In genomic region chr8:71670621-71671548, GRCm38 (mm10) we compare ENCODE assay signal across 8 mouse cellular contexts. TPM values are rescaled to one million over a fixed set of nuclear protein-coding genes. Genes with fewer than 3 reads are reported as not detected.
DNase-seq lines count a peak whose midpoint lies in the region; ATAC-seq and TF ChIP-seq lines count a peak whose summit lies in the region.

No protein-coding gene starts in this region.

- ATAC-seq in heart, embryonic 12.5 days (ENCODE audit: insufficient number of reproducible peaks, low FRiP score), result peak; percentile 16; the same call in 1 of the 2 replicates
- peak; percentile 63 for ATAC-seq in forebrain, embryonic 11.5 days (replicated peaks; ENCODE audit: low FRiP score)
- peak; percentile 33 for ATAC-seq in intestine, embryonic 14.5 days (replicated peaks; ENCODE audit: low FRiP score, low TSS enrichment, low read depth)
- ATAC-seq in limb, embryonic 13.5 days (ENCODE audit: low FRiP score, low read depth), result peak; percentile 29

- TF ChIP-seq POLR2A in olfactory bulb, adult 2 months (IDR thresholded peaks at IDR 0.05; ENCODE audit: insufficient read depth, low read depth, low read length), result peak; percentile 28; the same call in 1 of the 2 replicates

- H3K4me2 ChIP-seq in heart, embryonic 12.5 days, result peak overlapping the region; percentile 99
- peak overlapping the region; percentile 96 for H3K4me2 ChIP-seq in forebrain, embryonic 11.5 days (ENCODE audit: low read depth, low read length, severe bottlenecking)
- H3K4me2 ChIP-seq in intestine, embryonic 14.5 days (ENCODE audit: low read length), result peak overlapping the region; percentile 98
- peak overlapping the region; percentile 93 for H3K4me2 ChIP-seq in limb, embryonic 13.5 days (replicated peaks)

- H3K9ac ChIP-seq in heart, embryonic 12.5 days, result peak overlapping the region; percentile 57
- peak overlapping the region; percentile 53 for H3K9ac ChIP-seq in forebrain, embryonic 11.5 days (ENCODE audit: low read length)
- H3K9ac ChIP-seq in intestine, embryonic 14.5 days (ENCODE audit: low read length), result no peak overlapping the region
- H3K9ac ChIP-seq in limb, embryonic 13.5 days, result 0 out of 2 replicates have a peak overlapping the region, but pooled peaks have one; percentile 19

- under 1% methylated on average over 56 of the region's 64 CpGs for WGBS in heart, embryonic 12.5 days
- WGBS in forebrain, embryonic 11.5 days, result 1% methylated on average over 60 of the region's 64 CpGs
- under 1% methylated on average over 58 of the region's 64 CpGs for WGBS in intestine, embryonic 14.5 days
- under 1% methylated on average over 64 of the region's 64 CpGs for WGBS in limb, embryonic 13.5 days
- under 1% methylated on average over 63 of the region's 64 CpGs for WGBS in olfactory bulb, adult 2 months

- DNase-seq in heart, postnatal 25 days (ENCODE audit: low spot score), result no peak
- peak; percentile 92 for DNase-seq in brain, adult 2 months (ENCODE audit: low read depth, low spot score)
- peak; percentile 93 for DNase-seq in forebrain, embryonic 11.5 days (ENCODE audit: low spot score)
- peak; percentile 70 for DNase-seq in intestine, embryonic 14.5 days (ENCODE audit: low spot score)
- DNase-seq in spleen, postnatal 14 days (ENCODE audit: low spot score in 2 of 2), result no peak

- peak overlapping the region; percentile 57 for H3K4me3 ChIP-seq in heart, embryonic 12.5 days
- H3K4me3 ChIP-seq in forebrain, embryonic 11.5 days (ENCODE audit: low read depth, low read length), result peak overlapping the region; percentile 61
- H3K4me3 ChIP-seq in intestine, embryonic 14.5 days (ENCODE audit: low read depth, low read length), result peak overlapping the region; percentile 46
- peak overlapping the region; percentile 50 for H3K4me3 ChIP-seq in limb, embryonic 13.5 days
- peak overlapping the region; percentile 81 for H3K4me3 ChIP-seq in olfactory bulb, adult 2 months (ENCODE audit: insufficient read depth, low read depth, low read length)

- H3K36me3 ChIP-seq in heart, embryonic 12.5 days, result no peaks in the 10 kb centered on the region
- no peaks in the 10 kb centered on the region for H3K36me3 ChIP-seq in forebrain, embryonic 11.5 days (ENCODE audit: control insufficient read depth, insufficient read depth, low read length)
- no peaks in the 10 kb centered on the region for H3K36me3 ChIP-seq in intestine, embryonic 14.5 days (ENCODE audit: control insufficient read depth, insufficient read depth, low read length)
- no peaks in the 10 kb centered on the region for H3K36me3 ChIP-seq in limb, embryonic 13.5 days

- H3K27ac ChIP-seq in heart, embryonic 12.5 days (ENCODE audit: poor library complexity, severe bottlenecking), result no peak overlapping the region
- H3K27ac ChIP-seq in forebrain, embryonic 11.5 days (ENCODE audit: low read depth, low read length), result peak overlapping the region; percentile 25; the same call in 1 of the 2 replicates
- H3K27ac ChIP-seq in intestine, embryonic 14.5 days (ENCODE audit: low read depth), result no peak overlapping the region
- H3K27ac ChIP-seq in limb, embryonic 13.5 days, result no peak overlapping the region
- peak overlapping the region; percentile 82 for H3K27ac ChIP-seq in olfactory bulb, adult 2 months (ENCODE audit: insufficient read depth, low read depth, low read length)

- no peak for TF ChIP-seq CTCF in olfactory bulb, adult 2 months (IDR thresholded peaks at IDR 0.05; ENCODE audit: insufficient read depth, low read depth, low read length)

- no peaks in the 10 kb centered on the region for H3K9me3 ChIP-seq in heart, embryonic 12.5 days (replicated peaks)
- no peaks in the 10 kb centered on the region for H3K9me3 ChIP-seq in forebrain, embryonic 11.5 days (ENCODE audit: control insufficient read depth, low read length)
- H3K9me3 ChIP-seq in intestine, embryonic 14.5 days (ENCODE audit: control insufficient read depth, low read length), result no peaks in the 10 kb centered on the region
- no peaks in the 10 kb centered on the region for H3K9me3 ChIP-seq in limb, embryonic 13.5 days

- no peaks in the 10 kb centered on the region; the same call in 1 of the 2 replicates for H3K27me3 ChIP-seq in heart, embryonic 12.5 days (replicated peaks)
- H3K27me3 ChIP-seq in forebrain, embryonic 11.5 days (ENCODE audit: control insufficient read depth, insufficient read depth, low read length), result peaks cover 14% of the 10 kb centered on the region
- H3K27me3 ChIP-seq in intestine, embryonic 14.5 days (replicated peaks; ENCODE audit: control insufficient read depth, insufficient read depth, low read length), result peaks cover 25% of the 10 kb centered on the region
- H3K27me3 ChIP-seq in limb, embryonic 13.5 days, result peaks cover 75% of the 10 kb centered on the region

- intact Hi-C loops in heart, postnatal 25 days (cut with DNase I), result no loop called here

- H3K4me1 ChIP-seq in heart, embryonic 12.5 days (replicated peaks), result peaks cover 49% of the 10 kb centered on the region
- peaks cover 19% of the 10 kb centered on the region for H3K4me1 ChIP-seq in forebrain, embryonic 11.5 days (replicated peaks; ENCODE audit: control insufficient read depth, insufficient read depth, low read length)
- peaks cover 16% of the 10 kb centered on the region for H3K4me1 ChIP-seq in intestine, embryonic 14.5 days (replicated peaks; ENCODE audit: control insufficient read depth, insufficient read depth, low read length)
- peaks cover 40% of the 10 kb centered on the region for H3K4me1 ChIP-seq in limb, embryonic 13.5 days
- peaks cover 39% of the 10 kb centered on the region for H3K4me1 ChIP-seq in olfactory bulb, adult 2 months (ENCODE audit: control insufficient read depth, insufficient read depth, low read length)

RNA-seq across cellular contexts. Expression of gene Unc13a, which starts 0.7 kb away (rescaled TPM):
- 0.47 and 0.64 TPM in 2 replicates for polyA plus RNA-seq in heart, embryonic 12.5 days (2016; fragmentation: Nextera tagmentation; extraction: Ambion mirVana)
- under 1 TPM; 0.73 to 0.83 TPM for total RNA-seq in heart, postnatal 25 days (2021)
- polyA plus RNA-seq in forebrain, embryonic 11.5 days (2014; fragmentation: Nextera tagmentation; extraction: Ambion mirVana), result 6.5 and 6.6 TPM in 2 replicates
- polyA plus RNA-seq in intestine, embryonic 14.5 days (2014; fragmentation: Nextera tagmentation; extraction: Ambion mirVana), result 1.6 and 2.4 TPM in 2 replicates
- polyA plus RNA-seq in limb, embryonic 13.5 days (2015; fragmentation: Nextera tagmentation; extraction: Ambion mirVana), result 0.75 and 0.77 TPM in 2 replicates
- polyA plus RNA-seq in olfactory bulb, adult 2 months (2012; ENCODE audit: insufficient read depth, insufficient read length, low replicate concordance, missing spikeins), result not detected in 2 replicates

RNA-seq across cellular contexts. Expression of gene Jak3, which starts 5.2 kb away (rescaled TPM):
- polyA plus RNA-seq in heart, embryonic 12.5 days (2016; fragmentation: Nextera tagmentation; extraction: Ambion mirVana), result 10.6 and 11.8 TPM in 2 replicates
- total RNA-seq in heart, postnatal 25 days (2021), result 1 to 10 TPM; 7.8 to 8.5 TPM
- 2.3 TPM in 2 replicates for polyA plus RNA-seq in forebrain, embryonic 11.5 days (2014; fragmentation: Nextera tagmentation; extraction: Ambion mirVana)
- 4.1 and 4.5 TPM in 2 replicates for polyA plus RNA-seq in intestine, embryonic 14.5 days (2014; fragmentation: Nextera tagmentation; extraction: Ambion mirVana)
- 3.4 and 4.2 TPM in 2 replicates for polyA plus RNA-seq in limb, embryonic 13.5 days (2015; fragmentation: Nextera tagmentation; extraction: Ambion mirVana)
- polyA plus RNA-seq in olfactory bulb, adult 2 months (2012; ENCODE audit: insufficient read depth, insufficient read length, low replicate concordance, missing spikeins), result not detected in 2 replicates

RNA-seq across cellular contexts. Expression of gene Insl3, which starts 18.1 kb away (rescaled TPM):
- 2.0 and 2.4 TPM in 2 replicates for polyA plus RNA-seq in heart, embryonic 12.5 days (2016; fragmentation: Nextera tagmentation; extraction: Ambion mirVana)
- 1 to 10 TPM; 4.0 to 4.8 TPM for total RNA-seq in heart, postnatal 25 days (2021)
- polyA plus RNA-seq in forebrain, embryonic 11.5 days (2014; fragmentation: Nextera tagmentation; extraction: Ambion mirVana), result not detected in 2 replicates
- polyA plus RNA-seq in intestine, embryonic 14.5 days (2014; fragmentation: Nextera tagmentation; extraction: Ambion mirVana), result 0.98 and 1.4 TPM in 2 replicates
- polyA plus RNA-seq in limb, embryonic 13.5 days (2015; fragmentation: Nextera tagmentation; extraction: Ambion mirVana), result 0.48 and 0.55 TPM in 2 replicates
- polyA plus RNA-seq in olfactory bulb, adult 2 months (2012; ENCODE audit: insufficient read depth, insufficient read length, low replicate concordance, missing spikeins), result not detected in 2 replicates

RNA-seq across cellular contexts. Expression of gene B3gnt3, which starts 30.7 kb away (rescaled TPM):
- polyA plus RNA-seq in heart, embryonic 12.5 days (2016; fragmentation: Nextera tagmentation; extraction: Ambion mirVana), result 3.4 and 3.7 TPM in 2 replicates
- total RNA-seq in heart, postnatal 25 days (2021), result 1 to 10 TPM; 5.5 to 8.0 TPM
- polyA plus RNA-seq in forebrain, embryonic 11.5 days (2014; fragmentation: Nextera tagmentation; extraction: Ambion mirVana), result 0.51 and 0.64 TPM in 2 replicates
- 6.9 and 8.4 TPM in 2 replicates for polyA plus RNA-seq in intestine, embryonic 14.5 days (2014; fragmentation: Nextera tagmentation; extraction: Ambion mirVana)
- polyA plus RNA-seq in limb, embryonic 13.5 days (2015; fragmentation: Nextera tagmentation; extraction: Ambion mirVana), result 0.77 and 0.92 TPM in 2 replicates
- polyA plus RNA-seq in olfactory bulb, adult 2 months (2012; ENCODE audit: insufficient read depth, insufficient read length, low replicate concordance, missing spikeins), result not detected in 2 replicates

RNA-seq across cellular contexts. Expression of gene Fcho1, which starts 54.6 kb away (rescaled TPM):
- polyA plus RNA-seq in heart, embryonic 12.5 days (2016; fragmentation: Nextera tagmentation; extraction: Ambion mirVana), result 1.6 and 2.1 TPM in 2 replicates
- total RNA-seq in heart, postnatal 25 days (2021), result under 1 TPM; 0.59 to 0.83 TPM
- polyA plus RNA-seq in forebrain, embryonic 11.5 days (2014; fragmentation: Nextera tagmentation; extraction: Ambion mirVana), result 21.3 and 23.2 TPM in 2 replicates
- 5.8 and 6.9 TPM in 2 replicates for polyA plus RNA-seq in intestine, embryonic 14.5 days (2014; fragmentation: Nextera tagmentation; extraction: Ambion mirVana)
- 4.0 and 4.8 TPM in 2 replicates for polyA plus RNA-seq in limb, embryonic 13.5 days (2015; fragmentation: Nextera tagmentation; extraction: Ambion mirVana)
- polyA plus RNA-seq in olfactory bulb, adult 2 months (2012; ENCODE audit: insufficient read depth, insufficient read length, low replicate concordance, missing spikeins), result 90.9 TPM in 1 of 2 replicates, not detected in the other

Comparison
In these comparisons a context has a peak if more than half of its experiments do, and no peak if none do; other contexts are left out.
1. H3K27ac ChIP-seq: peak in forebrain, embryonic 11.5 days (single experiment) and olfactory bulb, adult 2 months (single experiment); none in heart, embryonic 12.5 days (single experiment), intestine, embryonic 14.5 days (single experiment) and limb, embryonic 13.5 days (single experiment).
2. DNase-seq: peak in brain, adult 2 months (single experiment), forebrain, embryonic 11.5 days (single experiment) and intestine, embryonic 14.5 days (single experiment); none in heart, postnatal 25 days (single experiment) and spleen, postnatal 14 days (0 of 2).
3. Peak in every context shown above with its lines, with median percentiles within 50 percentile points of each other: ATAC-seq, H3K4me2 ChIP-seq and H3K4me3 ChIP-seq.